Mouse (Mus musculus): ENCODE results near the gene Acap2. TPM values are rescaled to one million over a fixed set of nuclear protein-coding genes. Genes with fewer than 3 reads are reported as not detected.
A peak's percentile ranks its signal among the peaks of the same experiment; 100 is the strongest.

Acap2 gene
- total RNA-seq (2021) = 100 to 1,000 TPM; 110 to 121 TPM

- peak; percentile 98 to 99 for DNase-seq (ENCODE audit: low spot score in 2 of 2)
- intact Hi-C loops (cut with DNase I) = loop anchor here (2.0 to 5.0 kb wide), 4 partner anchors 40 to 226 kb away; partner anchors contain the start of gene Ppp1r2
Measured at GRCm38 (mm10) chr16:31200790-31201567, at the start of gene Acap2. Gene Acap2, minus strand, starts transcription at chr16:31201245.

DNA sequence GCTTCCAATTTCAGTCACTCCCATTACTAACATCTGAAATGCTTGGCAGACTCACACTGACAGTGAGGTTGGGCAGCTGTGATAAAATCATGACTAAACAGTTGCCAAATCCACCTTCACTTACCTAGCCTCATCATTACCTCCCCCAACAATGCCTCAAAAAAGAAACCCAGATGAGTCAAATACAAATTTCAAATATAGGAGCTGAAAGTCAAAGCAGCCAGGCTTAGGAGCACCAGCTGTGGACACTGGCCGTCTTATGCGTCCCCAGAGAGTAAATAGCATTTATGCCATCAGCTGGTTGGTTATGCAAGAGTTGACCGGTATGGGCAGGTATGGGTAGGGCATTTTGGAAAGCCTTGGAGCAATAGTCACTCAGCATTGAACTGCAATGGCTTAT, 48.4 kb upstream of the Acap2 start:
- intact Hi-C loops (cut with DNase I) = no loop called here
- DNase-seq (ENCODE audit: low spot score in 2 of 2) = no peak

GRCm38 (mm10) chr16:31248717-31249116, 47.7 kb upstream of the Acap2 start:
- DNase-seq (ENCODE audit: low spot score in 2 of 2) = peak in 1 of 2 experiments; percentile 56

DNA sequence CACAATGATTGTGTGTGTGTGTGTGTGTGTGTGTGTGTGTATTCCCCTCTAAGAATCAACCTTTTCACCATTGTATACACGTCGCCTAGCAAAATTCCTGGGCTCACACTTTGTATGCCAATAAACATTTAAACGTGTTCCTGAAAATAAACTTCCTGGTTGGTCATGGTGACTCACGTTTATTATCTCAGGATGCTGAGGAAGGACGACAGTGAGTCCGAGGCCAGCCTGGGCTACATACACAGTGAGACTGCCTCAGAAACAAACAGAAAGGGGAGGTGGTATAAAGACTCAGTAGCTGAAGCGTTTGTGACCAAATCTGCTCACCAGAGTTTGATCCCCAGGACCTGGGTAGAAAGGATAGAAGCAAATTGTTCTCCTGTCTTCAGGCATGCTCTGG, 46.4 kb upstream of the Acap2 start:
- no peak for DNase-seq (ENCODE audit: low spot score in 2 of 2)
- intact Hi-C loops (cut with DNase I) = no loop called here

More at GRCm38 (mm10) chr16:31248717-31249116, 47.7 kb upstream of the Acap2 start:
- intact Hi-C loops (cut with DNase I) = no loop called here

GRCm38 (mm10) chr16:31244053-31244452, 43.0 kb upstream of the Acap2 start:
- intact Hi-C loops (cut with DNase I) = loop anchor here (5.0 kb wide), 1 partner anchor 103 kb away; no protein-coding TSS in a partner anchor
- no peak for DNase-seq (ENCODE audit: low spot score in 2 of 2)

DNA sequence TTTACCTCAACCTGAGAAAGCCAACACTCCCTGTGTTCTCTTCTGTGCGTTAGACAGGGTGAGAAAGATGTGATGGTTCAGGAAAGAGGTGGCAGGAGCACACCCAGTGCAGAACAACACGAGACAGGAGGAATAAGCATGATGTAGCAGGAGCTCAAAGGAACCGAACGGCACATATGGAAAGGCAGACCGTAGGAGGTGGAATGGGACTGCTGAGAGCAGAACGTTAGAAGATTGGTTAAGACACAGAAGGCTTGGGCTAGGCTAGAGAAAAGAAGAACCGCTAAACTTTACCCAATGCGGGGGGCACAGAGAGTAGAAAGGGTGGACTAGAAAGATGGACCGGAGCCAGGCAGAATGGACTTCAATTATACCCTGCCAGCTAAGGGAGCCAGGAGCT, 40.4 kb upstream of the Acap2 start:
- intact Hi-C loops (cut with DNase I) = loop anchor here (2.0 to 5.0 kb wide), 2 partner anchors 41 to 106 kb away; partner anchors contain the start of gene Acap2
- peak; percentile 52 to 91 for DNase-seq (ENCODE audit: low spot score in 2 of 2)

DNA sequence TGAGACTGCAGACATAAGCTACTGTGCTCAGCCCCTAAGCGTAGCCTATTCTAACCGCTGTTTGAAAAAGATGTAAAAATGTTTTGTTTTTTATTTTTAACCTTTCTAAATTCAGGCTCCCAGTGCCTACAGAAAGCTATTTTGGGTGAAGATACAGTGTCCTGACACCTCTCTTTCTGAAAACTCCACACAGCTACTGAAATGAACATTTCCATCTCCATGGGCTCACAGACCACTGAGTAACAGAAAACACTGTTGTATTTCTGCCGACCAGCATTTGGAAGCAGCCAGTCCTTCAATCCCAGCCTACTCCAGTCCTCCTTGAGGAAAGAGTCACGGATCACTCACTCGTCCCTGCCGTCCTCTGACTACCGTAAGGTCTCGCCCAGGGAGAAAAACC, 39.5 kb upstream of the Acap2 start:
- peak in 1 of 2 experiments; percentile 68 for DNase-seq (ENCODE audit: low spot score in 2 of 2)
- intact Hi-C loops (cut with DNase I) = loop anchor here (2.0 to 5.0 kb wide), 2 partner anchors 40 to 107 kb away; partner anchors contain the start of gene Acap2

DNA sequence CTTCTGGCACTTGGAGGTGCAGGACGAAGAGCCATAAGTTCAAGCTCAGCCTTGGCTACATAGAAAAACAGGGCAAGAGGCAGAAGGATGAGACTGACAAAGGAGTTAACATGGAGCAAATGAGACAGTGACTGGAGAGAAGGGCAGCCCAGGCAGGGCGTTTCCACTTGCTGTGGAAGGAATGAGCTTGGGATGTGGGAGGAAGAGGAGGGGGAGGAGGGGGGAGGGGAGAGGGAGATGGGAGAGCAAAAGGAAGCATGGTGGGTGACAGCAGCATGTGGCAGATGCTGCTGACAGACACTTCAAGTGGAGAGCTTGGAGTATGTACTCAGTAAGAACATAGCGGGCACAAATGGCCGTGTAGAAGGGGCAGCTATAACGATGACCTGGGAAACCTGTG, 37.2 kb upstream of the Acap2 start:
- intact Hi-C loops (cut with DNase I) = no loop called here
- DNase-seq (ENCODE audit: low spot score in 2 of 2) = no peak

DNA sequence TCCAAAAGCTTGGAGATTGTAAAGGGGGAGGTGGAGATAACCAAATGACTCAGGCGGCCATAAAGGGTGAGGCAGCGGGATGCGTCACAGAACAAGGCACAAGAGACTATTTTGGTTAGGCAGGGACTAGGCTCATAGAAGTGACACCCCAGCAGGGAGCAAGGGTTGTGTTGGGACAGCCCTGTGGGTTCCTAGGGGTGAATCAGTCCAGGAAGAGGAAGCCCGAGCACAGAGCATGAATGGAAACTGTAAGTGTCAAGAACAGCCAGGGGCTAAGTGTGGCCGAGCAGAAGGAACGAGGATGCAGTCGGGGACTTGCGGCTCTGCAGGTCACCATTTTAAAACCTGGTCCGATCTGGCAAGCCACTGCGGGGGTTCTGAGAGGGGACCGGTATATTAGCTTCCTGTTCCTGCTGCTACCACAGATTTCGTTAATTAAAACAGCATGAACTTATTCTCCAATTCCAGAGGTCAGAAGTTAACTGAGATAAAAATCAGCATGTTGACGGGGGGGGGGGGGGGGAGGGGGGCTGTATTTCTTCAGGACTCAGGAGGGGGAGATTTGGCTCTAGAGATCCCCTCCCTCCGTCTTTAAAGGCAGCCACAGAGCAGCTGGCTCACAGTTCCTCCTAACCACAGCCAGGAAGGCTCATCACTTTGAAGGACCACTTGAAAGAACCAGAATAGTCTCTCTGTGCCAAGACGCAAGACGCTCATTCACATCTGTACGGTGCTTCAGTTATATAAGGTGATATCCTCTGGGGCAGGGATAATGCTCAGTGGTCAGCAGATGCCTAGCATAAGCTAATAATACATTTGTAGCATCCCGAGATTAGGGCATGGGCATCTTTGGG, 34.6 kb upstream of the Acap2 start:
- intact Hi-C loops (cut with DNase I) = no loop called here
- no peak for DNase-seq (ENCODE audit: low spot score in 2 of 2)

DNA sequence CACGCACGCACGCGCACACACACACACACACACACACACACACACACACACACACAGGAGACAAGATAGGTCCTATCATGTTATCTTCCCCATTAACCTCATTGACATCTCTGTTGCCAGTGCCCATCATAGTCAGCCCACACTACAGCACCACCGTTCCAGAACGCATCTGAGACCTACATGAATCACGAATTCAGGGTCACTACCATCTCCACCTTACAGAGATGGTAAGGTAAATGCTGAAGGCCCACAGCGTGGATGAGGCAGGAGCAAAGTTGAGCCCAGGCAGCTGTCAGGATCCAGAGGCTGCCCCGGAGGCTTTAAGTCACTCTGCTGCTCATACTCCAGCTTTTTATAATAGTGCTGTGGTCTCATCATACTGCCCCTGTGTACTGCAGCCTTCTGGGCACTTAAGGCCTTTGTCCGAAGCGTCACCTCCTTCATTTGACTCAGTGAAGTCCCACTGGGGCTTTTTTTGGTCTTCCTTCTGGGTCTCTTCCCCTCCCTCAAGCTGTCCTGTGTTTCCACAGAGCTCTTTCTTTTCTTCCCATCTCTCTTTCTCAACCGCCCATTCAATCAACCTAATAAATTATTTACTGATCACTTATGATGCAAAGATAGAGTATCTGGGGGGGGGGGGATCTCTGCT, 33.9 kb upstream of the Acap2 start:
- no peak for DNase-seq (ENCODE audit: low spot score in 2 of 2)
- intact Hi-C loops (cut with DNase I) = no loop called here

DNA sequence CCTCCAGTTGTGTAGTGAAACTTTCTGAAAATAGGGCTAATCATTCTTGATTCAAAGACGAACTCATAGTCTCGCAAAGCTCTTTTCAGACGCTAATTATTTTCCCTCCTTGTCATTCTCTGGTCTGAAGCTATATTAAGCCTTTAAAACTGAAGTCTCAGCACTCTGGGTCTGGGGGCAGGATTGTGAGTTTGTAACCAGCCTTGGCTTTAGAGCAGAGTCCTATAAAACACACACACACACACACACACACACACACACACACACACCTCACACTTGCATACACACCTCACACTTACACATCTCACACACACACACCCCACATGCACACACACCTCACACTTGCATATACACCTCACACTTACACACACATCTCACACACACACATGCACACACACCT, 33.3 kb upstream of the Acap2 start:
- intact Hi-C loops (cut with DNase I) = no loop called here
- no peak for DNase-seq (ENCODE audit: low spot score in 2 of 2)

DNA sequence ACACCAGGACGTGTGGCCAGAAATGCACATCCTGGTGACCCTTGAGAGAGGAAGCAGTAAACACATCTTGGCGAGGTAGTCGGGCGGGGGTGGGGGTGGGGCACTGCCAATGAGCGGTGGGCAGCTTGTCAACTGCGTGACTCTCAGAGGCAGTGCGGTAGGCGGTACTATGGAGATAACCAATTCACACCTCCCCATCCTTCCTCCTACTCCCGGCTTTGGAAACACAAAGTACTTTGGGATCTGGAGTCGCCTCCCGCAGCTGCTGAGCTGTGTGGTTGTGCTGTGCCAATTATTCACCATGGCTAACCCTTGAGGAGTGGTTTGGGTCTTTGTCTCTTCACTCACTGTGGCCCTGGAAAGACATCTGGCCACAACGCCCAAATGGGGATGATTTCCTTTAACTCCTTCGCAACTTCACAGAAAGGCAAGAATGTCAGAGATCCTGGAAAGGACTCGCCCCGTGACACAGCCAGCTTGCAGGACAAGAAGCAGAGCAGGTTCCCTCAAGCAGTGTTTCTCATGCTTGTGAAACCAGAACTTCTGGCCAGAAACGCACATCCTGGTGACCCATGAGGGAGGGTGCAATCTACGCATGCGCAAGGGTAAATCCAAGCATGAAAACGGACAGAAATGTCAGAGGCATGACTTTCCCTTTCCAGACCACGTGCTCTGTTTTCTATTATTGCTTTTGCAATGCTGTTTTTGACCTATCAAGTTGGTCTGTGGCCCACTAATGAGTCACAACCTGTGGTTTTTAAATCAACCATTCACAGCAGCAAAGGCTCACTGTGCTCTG, 32.7 kb upstream of the Acap2 start:
- intact Hi-C loops (cut with DNase I) = no loop called here
- DNase-seq (ENCODE audit: low spot score in 2 of 2) = peak; percentile 72 to 89

GRCm38 (mm10) chr16:31233167-31233498, 32.1 kb upstream of the Acap2 start:
- intact Hi-C loops (cut with DNase I) = no loop called here
- no peak for DNase-seq (ENCODE audit: low spot score in 2 of 2)

GRCm38 (mm10) chr16:31232491-31233166, 31.6 kb upstream of the Acap2 start:
- intact Hi-C loops (cut with DNase I) = no loop called here
- DNase-seq (ENCODE audit: low spot score in 2 of 2) = no peak

GRCm38 (mm10) chr16:31231591-31231990, 30.5 kb upstream of the Acap2 start:
- no peak for DNase-seq (ENCODE audit: low spot score in 2 of 2)
- intact Hi-C loops (cut with DNase I) = no loop called here

DNA sequence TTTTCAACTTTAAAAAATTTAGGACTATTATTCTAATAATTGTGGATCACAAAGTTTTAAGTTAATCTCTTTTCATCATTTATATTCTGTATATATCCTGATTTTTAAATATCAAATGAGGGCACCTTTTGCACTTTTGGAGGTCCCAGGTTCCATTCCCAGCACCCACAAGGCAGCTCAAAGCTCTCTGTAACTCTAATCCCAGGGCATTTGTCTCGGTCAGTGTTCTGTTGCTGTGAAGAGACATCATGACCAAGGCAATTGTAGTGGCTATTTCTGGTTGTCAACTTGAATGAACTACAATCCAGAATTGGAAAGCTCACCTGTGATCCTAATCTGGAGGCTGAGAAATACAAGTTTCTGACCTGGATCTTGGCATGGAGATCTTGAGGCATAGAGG, 26.7 kb upstream of the Acap2 start:
- no peak for DNase-seq (ENCODE audit: low spot score in 2 of 2)

DNA sequence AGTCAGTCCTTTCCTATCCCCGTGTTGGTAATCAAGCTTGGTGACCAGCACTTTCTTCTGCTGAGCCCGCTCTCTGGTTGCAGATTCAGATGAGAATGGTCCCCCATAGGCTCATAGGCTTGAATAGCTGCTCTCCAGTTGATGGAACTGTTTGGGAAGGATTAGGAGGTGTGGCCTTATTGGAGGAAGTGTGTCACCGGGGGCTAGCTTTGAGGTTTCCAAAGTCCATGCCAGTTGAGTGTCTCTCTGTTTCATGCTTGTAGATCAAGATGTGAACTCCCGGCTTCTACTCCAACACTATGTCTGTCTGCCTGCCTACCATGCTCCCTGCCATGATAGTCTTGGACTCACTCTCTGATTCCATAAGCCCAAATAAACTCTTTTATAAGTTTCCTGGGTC, 14.2 kb upstream of the Acap2 start:
- intact Hi-C loops (cut with DNase I) = no loop called here
- DNase-seq (ENCODE audit: low spot score in 2 of 2) = no peak

More for the DNA sequence above, 26.7 kb upstream of the Acap2 start:
- intact Hi-C loops (cut with DNase I) = no loop called here

- intact Hi-C loops (cut with DNase I) = no loop called here
- DNase-seq (ENCODE audit: low spot score in 2 of 2) = no peak
Measured at GRCm38 (mm10) chr16:31213463-31213862, 12.4 kb upstream of the Acap2 start.

DNA sequence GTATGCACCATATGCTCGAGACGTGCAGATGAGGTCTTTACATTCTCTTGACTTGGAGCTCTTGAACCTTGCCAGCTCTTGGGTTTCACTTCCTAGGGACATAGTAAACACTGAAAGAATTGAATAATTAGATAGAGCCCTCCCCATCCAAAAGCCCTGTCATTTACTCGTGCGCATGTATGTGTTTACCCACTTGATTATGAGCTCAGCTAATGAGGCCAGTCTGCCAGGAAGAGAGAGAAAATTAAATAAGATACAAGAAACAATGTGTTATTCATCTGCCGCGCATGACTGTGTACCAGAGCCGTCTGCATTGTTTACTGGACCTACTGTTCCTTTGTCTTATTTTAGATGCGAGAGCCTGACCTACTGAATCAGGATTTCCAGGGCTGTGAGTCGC, 10.5 kb upstream of the Acap2 start:
- no peak for DNase-seq (ENCODE audit: low spot score in 2 of 2)
- intact Hi-C loops (cut with DNase I) = no loop called here

Measured in left cerebral cortex, postnatal 25 days (tissue).